Comparison of ENCODE assay signal across 30 mouse cellular contexts in the genomic region with DNA sequence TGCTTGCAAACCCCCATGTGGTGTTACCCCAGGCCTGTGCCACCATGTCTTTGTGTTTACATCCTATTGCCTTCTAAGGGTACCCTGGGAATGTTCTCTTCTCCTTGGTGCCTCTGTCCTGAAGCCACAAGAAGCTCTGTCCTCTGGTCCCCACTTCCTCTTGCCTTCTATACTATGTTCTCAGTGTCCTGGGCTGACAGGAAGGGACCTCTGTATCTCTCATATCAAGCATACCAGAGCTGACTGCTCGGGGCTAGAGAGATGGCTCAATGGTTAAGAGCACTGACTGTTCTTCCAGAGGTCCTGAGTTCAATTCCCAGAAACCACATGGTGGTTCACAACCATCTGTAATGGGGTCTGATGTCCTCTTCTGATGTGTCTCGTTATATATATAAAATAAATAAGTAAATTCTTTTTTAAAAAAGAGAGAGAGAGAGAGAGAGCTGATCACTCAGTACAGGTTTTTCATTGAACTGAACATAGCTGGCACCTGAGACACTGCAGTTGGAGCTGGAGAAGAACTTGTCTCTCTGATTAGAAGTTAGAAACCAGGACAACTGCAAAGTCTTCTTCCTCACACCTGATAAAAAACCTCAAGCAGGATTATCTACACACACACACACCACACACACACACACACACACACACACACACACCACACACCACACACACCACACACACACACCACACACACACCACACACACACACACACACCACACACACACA. TPM values are rescaled to one million over a fixed set of nuclear protein-coding genes. Genes with fewer than 3 reads are reported as not detected.
DNase-seq lines count a peak whose midpoint lies in the region; ATAC-seq and TF ChIP-seq lines count a peak whose summit lies in the region.
"Had no signal": no experiment of that assay in that cellular context is flagged by ENCODE, and none has a peak within 500 bp of the region (broad histone marks: within the 10 kb centered on the region; RNA-seq: fewer than 3 reads in every experiment).

No protein-coding gene starts in this region.

- H3K9me3 ChIP-seq in liver, embryonic 14.5 days (ENCODE audit: control insufficient read depth, low read length), result no peaks in the 10 kb centered on the region
- H3K9me3 ChIP-seq: embryonic facial prominence, embryonic 12.5 days; heart, embryonic 10.5 days; heart, embryonic 15.5 days; hindbrain, embryonic 12.5 days; midbrain, embryonic 12.5 days; stomach, embryonic 15.5 days had no signal

- no peak for TF ChIP-seq POLR2A in thymus, adult 2 months (IDR thresholded peaks at IDR 0.05; ENCODE audit: control insufficient read depth, extremely low read depth, insufficient read depth, low read length, poor library complexity)

- no peak for DNase-seq in thymus, adult 2 months
- no peak for DNase-seq in thymus, postnatal 4 days
- DNase-seq in MEL-GATA-1-ER (ENCODE audit: extremely low read depth, low read depth), result peak; percentile 67
- DNase-seq in liver, embryonic 14.5 days (ENCODE audit: low read depth in 3 of 3, low spot score in 3 of 3), result no peak
- no peak for DNase-seq in left cerebral cortex, postnatal 4 days
- no peak for DNase-seq in right cerebral cortex, postnatal 36 days (ENCODE audit: low spot score in 2 of 2)
- no peak for DNase-seq in left cerebral cortex, adult 8-10 months (ENCODE audit: low spot score in 2 of 2)
- DNase-seq: adrenal gland, adult 8-10 months; cerebellum, adult 11-12 months; cerebellum, adult 9-11 months; embryo, embryonic 11 days; gastrocnemius, postnatal 25 days; heart, adult 11 months; kidney, adult 9 months; kidney, postnatal 10 days; lung, embryonic 14.5 days; retina, postnatal 1 day; right cerebral cortex, postnatal 14 days; thymus, postnatal 14 days had no signal

- 49% methylated on average over 2 of the region's 2 CpGs for WGBS in thymus, adult 2 months
- 16% methylated on average over 2 of the region's 2 CpGs for WGBS in liver, embryonic 14.5 days (ENCODE audit: insufficient replicate concordance)

- no peak for ATAC-seq in liver, embryonic 14.5 days (ENCODE audit: insufficient read depth)
- no peak for ATAC-seq in CD4-positive, CD25-positive, alpha-beta regulatory T cell, adult 4 months
- ATAC-seq: activated CD4-positive, CD25-positive, alpha-beta regulatory T cell, adult 4 months; forebrain, embryonic 14.5 days; intestine, postnatal 0 days had no signal

- intact Hi-C loops in left cerebral cortex, postnatal 4 days (cut with DNase I), result no loop called here

- TF ChIP-seq CTCF in thymus, adult 2 months (IDR thresholded peaks at IDR 0.05; ENCODE audit: borderline replicate concordance, control insufficient read depth, extremely low read depth, insufficient read depth, low read length, poor library complexity), result no peak
- TF ChIP-seq CTCF in liver, embryonic 14.5 days (IDR thresholded peaks at IDR 0.05; ENCODE audit: low read depth), result no peak

- H3K9ac ChIP-seq in liver, embryonic 14.5 days (replicated peaks), result no peak overlapping the region
- H3K9ac ChIP-seq: heart, embryonic 15.5 days; lung, embryonic 14.5 days; stomach, embryonic 15.5 days had no signal

- 0 out of 2 replicates have a peak, but pooled peaks have one; percentile 8 for TF ChIP-seq EP300 in liver, embryonic 14.5 days (IDR thresholded peaks at IDR 0.05; ENCODE audit: low read depth)

- no peaks in the 10 kb centered on the region for H3K27me3 ChIP-seq in thymus, adult 2 months (ENCODE audit: control insufficient read depth, insufficient read depth, low read length)
- H3K27me3 ChIP-seq in liver, embryonic 14.5 days (ENCODE audit: control insufficient read depth, insufficient read depth, low read length), result no peaks in the 10 kb centered on the region
- H3K27me3 ChIP-seq: embryonic facial prominence, embryonic 12.5 days; heart, embryonic 15.5 days; hindbrain, embryonic 12.5 days; midbrain, embryonic 12.5 days; stomach, embryonic 15.5 days had no signal

- no peak overlapping the region for H3K4me2 ChIP-seq in liver, embryonic 14.5 days (ENCODE audit: low read depth)

- no peak overlapping the region for H3K4me3 ChIP-seq in thymus, adult 2 months (ENCODE audit: control insufficient read depth, insufficient read depth, low read length)
- H3K4me3 ChIP-seq in liver, embryonic 14.5 days (ENCODE audit: insufficient read depth in 1 of 2, low read depth in 2 of 2, low read length in 2 of 2), result no peak overlapping the region; a peak in 1 of 4 replicates
- H3K4me3 ChIP-seq: embryonic facial prominence, embryonic 12.5 days; heart, embryonic 10.5 days; hindbrain, embryonic 12.5 days; midbrain, embryonic 12.5 days; stomach, embryonic 15.5 days had no signal

- H3K4me1 ChIP-seq in thymus, adult 2 months (replicated peaks; ENCODE audit: control insufficient read depth, insufficient read depth, low read length), result peaks cover 34% of the 10 kb centered on the region
- H3K4me1 ChIP-seq in liver, embryonic 14.5 days (replicated peaks; ENCODE audit: control insufficient read depth in 2 of 2, insufficient read depth in 2 of 2, low read length in 1 of 2), result peaks cover 23 to 38% of the 10 kb centered on the region in 2 experiments

- peak overlapping the region; percentile 88; the same call in 1 of the 2 replicates for H3K27ac ChIP-seq in thymus, adult 2 months (ENCODE audit: control insufficient read depth, insufficient read depth, low read length)
- no peak overlapping the region for H3K27ac ChIP-seq in liver, embryonic 14.5 days
- H3K27ac ChIP-seq: embryonic facial prominence, embryonic 12.5 days; heart, embryonic 10.5 days; heart, embryonic 15.5 days; midbrain, embryonic 12.5 days; stomach, embryonic 15.5 days had no signal

- H3K36me3 ChIP-seq in thymus, adult 2 months (ENCODE audit: control insufficient read depth, insufficient read depth, low read length), result no peaks in the 10 kb centered on the region; the same call in 1 of the 2 replicates
- no peaks in the 10 kb centered on the region for H3K36me3 ChIP-seq in liver, embryonic 14.5 days (replicated peaks; ENCODE audit: control insufficient read depth, insufficient read depth, low read depth)
- H3K36me3 ChIP-seq: stomach, embryonic 15.5 days had no signal

RNA-seq across cellular contexts. Expression of gene Mospd3, which starts 2.6 kb away (rescaled TPM):
- 252 and 273 TPM in 2 replicates for polyA plus RNA-seq in thymus, adult 2 months (2012; rRNA removed)
- 34.9 and 45.5 TPM in 2 replicates for polyA plus RNA-seq in liver, embryonic 14.5 days (2012; rRNA removed)
- polyA plus RNA-seq in liver, embryonic 14.5 days (2014; fragmentation: Nextera tagmentation; extraction: Ambion mirVana), result 33.8 and 38.4 TPM in 2 replicates
- polyA plus RNA-seq in CD4-positive, CD25-positive, alpha-beta regulatory T cell, adult 4 months (2017; shearing (Covaris generic)), result 10 to 100 TPM; 27.3 to 28.8 TPM
- 10 to 100 TPM; 55.0 to 57.1 TPM for total RNA-seq in left cerebral cortex, postnatal 4 days (2021)
- total RNA-seq in left cerebral cortex, adult 8-10 months (2022), result 10 to 100 TPM; 18.6 to 29.9 (median 21.4) TPM

RNA-seq across cellular contexts. Expression of gene Pcolce, which starts 15.3 kb away (rescaled TPM):
- 21.9 and 29.7 TPM in 2 replicates for polyA plus RNA-seq in thymus, adult 2 months (2012; rRNA removed)
- 11.7 and 12.2 TPM in 2 replicates for polyA plus RNA-seq in liver, embryonic 14.5 days (2012; rRNA removed)
- 11.6 and 12.8 TPM in 2 replicates for polyA plus RNA-seq in liver, embryonic 14.5 days (2014; fragmentation: Nextera tagmentation; extraction: Ambion mirVana)
- 1 to 10 TPM in 1 of 2 experiments, not detected in 1; 1.4 TPM for polyA plus RNA-seq in CD4-positive, CD25-positive, alpha-beta regulatory T cell, adult 4 months (2017; shearing (Covaris generic))
- total RNA-seq in left cerebral cortex, postnatal 4 days (2021), result 10 to 100 TPM; 12.6 to 15.1 TPM
- total RNA-seq in left cerebral cortex, adult 8-10 months (2022), result 10 to 100 TPM; 12.8 to 14.6 (median 13.8) TPM
- total RNA-seq: megakaryocyte progenitor cell, adult 5-6 weeks had no signal

RNA-seq across cellular contexts. Expression of gene Tfr2, which starts 28.6 kb away (rescaled TPM):
- 0.49 and 2.4 TPM in 2 replicates for polyA plus RNA-seq in thymus, adult 2 months (2012; rRNA removed)
- polyA plus RNA-seq in liver, embryonic 14.5 days (2012; rRNA removed), result 45.7 and 49.5 TPM in 2 replicates
- 37.6 and 41.1 TPM in 2 replicates for polyA plus RNA-seq in liver, embryonic 14.5 days (2014; fragmentation: Nextera tagmentation; extraction: Ambion mirVana)
- polyA plus RNA-seq in CD4-positive, CD25-positive, alpha-beta regulatory T cell, adult 4 months (2017; shearing (Covaris generic)), result 1 to 10 TPM in 1 of 2 experiments, not detected in 1; 1.6 TPM
- total RNA-seq in left cerebral cortex, postnatal 4 days (2021), result 10 to 100 TPM; 28.3 to 28.8 TPM
- 10 to 100 TPM; 10.7 to 16.2 (median 12.7) TPM for total RNA-seq in left cerebral cortex, adult 8-10 months (2022)
- total RNA-seq: gastrocnemius, postnatal 25 days had no signal

RNA-seq across cellular contexts. Expression of gene Fbxo24, which starts 30.5 kb away (rescaled TPM):
- 0.27 and 0.31 TPM in 2 replicates for polyA plus RNA-seq in thymus, adult 2 months (2012; rRNA removed)
- polyA plus RNA-seq in liver, embryonic 14.5 days (2012; rRNA removed), result 0.02 and 0.04 TPM in 2 replicates
- 0.05 TPM in 1 of 2 replicates, not detected in the other for polyA plus RNA-seq in liver, embryonic 14.5 days (2014; fragmentation: Nextera tagmentation; extraction: Ambion mirVana)
- polyA plus RNA-seq in CD4-positive, CD25-positive, alpha-beta regulatory T cell, adult 4 months (2017; shearing (Covaris generic)), result under 1 TPM; 0.46 to 0.49 TPM
- total RNA-seq in left cerebral cortex, postnatal 4 days (2021), result under 1 TPM in 1 of 2 experiments, not detected in 1; 0.20 TPM
- under 1 TPM; 0.16 to 0.28 (median 0.20) TPM for total RNA-seq in left cerebral cortex, adult 8-10 months (2022)
- polyA plus RNA-seq: lung, embryonic 14.5 days had no signal

RNA-seq across cellular contexts. Expression of gene Lrch4, which starts 30.7 kb away (rescaled TPM):
- 576 and 587 TPM in 2 replicates for polyA plus RNA-seq in thymus, adult 2 months (2012; rRNA removed)
- polyA plus RNA-seq in liver, embryonic 14.5 days (2012; rRNA removed), result 13.9 and 16.1 TPM in 2 replicates
- 21.7 and 23.6 TPM in 2 replicates for polyA plus RNA-seq in liver, embryonic 14.5 days (2014; fragmentation: Nextera tagmentation; extraction: Ambion mirVana)
- polyA plus RNA-seq in CD4-positive, CD25-positive, alpha-beta regulatory T cell, adult 4 months (2017; shearing (Covaris generic)), result 10 to 100 TPM; 46.5 to 81.2 TPM
- 10 to 100 TPM; 13.7 to 13.9 TPM for total RNA-seq in left cerebral cortex, postnatal 4 days (2021)
- total RNA-seq in left cerebral cortex, adult 8-10 months (2022), result 10 to 100 TPM in 3 of 4 experiments, 1 to 10 TPM in 1; 9.5 to 18.0 (median 16.0) TPM

Comparison
In these comparisons a context has a peak if more than half of its experiments do, and no peak if none do; other contexts are left out.
1. RNA of gene Tfr2, which starts 28.6 kb away (polyA plus RNA-seq): 37.6 to 49.5 TPM in liver, embryonic 14.5 days; 1.6 TPM in CD4-positive, CD25-positive, alpha-beta regulatory T cell, adult 4 months and 0.49 to 2.4 TPM in thymus, adult 2 months; every median in the first group is over 10 times any median in the second.